Mouse (Mus musculus): Measurements from ENCODE around the gene Gm49450. TPM values are rescaled to one million over a fixed set of nuclear protein-coding genes. Genes with fewer than 3 reads are reported as not detected.

Gene Gm49450
- total RNA-seq (2023) = not detected

DNA sequence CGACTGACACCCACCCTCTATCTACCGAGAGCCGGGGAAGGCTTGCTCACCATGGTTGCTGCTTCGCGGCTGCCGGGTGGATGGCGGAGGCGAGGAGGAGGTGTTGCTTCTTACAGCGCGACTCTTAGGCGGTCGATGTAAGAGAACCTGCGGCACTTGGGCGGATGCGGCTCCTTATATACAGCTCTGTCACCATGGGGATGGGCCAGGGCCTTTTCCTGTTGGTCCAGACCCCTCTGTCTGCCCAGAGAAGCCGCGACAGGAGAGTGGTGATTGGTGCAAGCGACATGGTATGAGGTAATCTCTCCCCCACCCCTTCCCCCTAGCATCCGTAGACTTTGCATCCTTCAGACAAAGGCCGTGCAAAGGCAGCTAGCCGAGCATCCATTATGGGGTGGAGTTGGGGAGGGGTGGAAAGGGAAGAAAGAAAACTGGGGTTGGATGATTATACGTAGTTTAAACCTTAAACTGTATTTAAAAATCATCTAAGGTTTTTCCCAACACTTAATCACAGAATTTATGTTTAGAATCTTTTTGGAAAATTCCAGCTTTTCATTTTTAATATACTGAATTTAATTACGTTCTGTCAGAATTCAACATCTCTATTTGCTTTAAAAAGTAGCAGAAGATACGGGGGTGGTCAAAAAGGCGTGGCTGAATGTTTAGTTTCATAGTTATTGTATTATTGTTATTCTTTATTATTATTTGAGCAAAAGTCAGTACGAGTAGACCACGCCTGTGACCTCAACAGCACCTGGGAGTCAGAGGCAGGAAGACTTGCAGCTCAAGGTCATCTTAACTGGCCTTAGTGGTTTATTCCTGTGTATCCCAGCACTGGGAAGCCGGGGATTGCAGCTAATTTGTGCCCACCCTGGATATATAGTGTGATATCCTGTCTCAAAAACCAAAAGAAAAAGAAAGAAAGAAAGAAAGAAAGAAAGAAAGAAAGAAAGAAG, at the start of gene Gm49450, which contains the start of gene Tuba1a:
Gene Gm49450 (minus strand): TSS at position 151 of the 956 bp plus-strand sequence.
Gene Tuba1a (minus strand): TSS at position 303 of the 956 bp plus-strand sequence.

DNA sequence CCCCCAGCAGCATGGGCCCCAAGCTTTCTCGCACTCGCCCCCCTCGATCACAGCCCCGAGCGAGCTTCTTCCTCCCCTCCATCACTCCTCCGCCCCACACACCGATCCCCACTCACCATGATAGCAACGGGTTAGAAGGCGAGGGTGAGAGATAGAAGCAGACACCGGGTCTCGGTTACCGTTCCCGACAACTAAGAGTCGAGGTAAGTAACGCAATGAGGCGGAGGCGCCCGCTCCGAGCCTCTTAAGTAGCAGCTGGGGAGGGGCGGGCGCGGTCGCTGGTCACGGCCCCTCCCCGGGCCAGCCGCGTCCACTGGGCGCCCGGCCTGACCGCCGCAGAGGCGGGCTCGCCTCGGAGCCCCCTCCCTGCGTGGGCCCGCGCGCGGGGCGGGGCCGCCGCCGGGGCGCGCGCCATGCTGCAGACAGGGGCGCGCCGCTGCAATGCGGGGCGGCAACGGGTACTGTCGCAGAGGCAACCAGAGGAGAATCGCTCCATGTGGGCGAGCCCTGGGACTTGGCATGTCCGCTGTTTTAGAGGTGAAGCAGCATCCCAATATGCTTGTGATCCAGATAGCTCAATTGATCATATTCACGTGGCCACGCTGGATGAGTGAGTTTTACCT, 19.0 kb downstream of the Gm49450 start, which contains the start of gene Tuba1b:
Gene Tuba1b (minus strand): TSS at position 349 of the 623 bp plus-strand sequence.

DNA sequence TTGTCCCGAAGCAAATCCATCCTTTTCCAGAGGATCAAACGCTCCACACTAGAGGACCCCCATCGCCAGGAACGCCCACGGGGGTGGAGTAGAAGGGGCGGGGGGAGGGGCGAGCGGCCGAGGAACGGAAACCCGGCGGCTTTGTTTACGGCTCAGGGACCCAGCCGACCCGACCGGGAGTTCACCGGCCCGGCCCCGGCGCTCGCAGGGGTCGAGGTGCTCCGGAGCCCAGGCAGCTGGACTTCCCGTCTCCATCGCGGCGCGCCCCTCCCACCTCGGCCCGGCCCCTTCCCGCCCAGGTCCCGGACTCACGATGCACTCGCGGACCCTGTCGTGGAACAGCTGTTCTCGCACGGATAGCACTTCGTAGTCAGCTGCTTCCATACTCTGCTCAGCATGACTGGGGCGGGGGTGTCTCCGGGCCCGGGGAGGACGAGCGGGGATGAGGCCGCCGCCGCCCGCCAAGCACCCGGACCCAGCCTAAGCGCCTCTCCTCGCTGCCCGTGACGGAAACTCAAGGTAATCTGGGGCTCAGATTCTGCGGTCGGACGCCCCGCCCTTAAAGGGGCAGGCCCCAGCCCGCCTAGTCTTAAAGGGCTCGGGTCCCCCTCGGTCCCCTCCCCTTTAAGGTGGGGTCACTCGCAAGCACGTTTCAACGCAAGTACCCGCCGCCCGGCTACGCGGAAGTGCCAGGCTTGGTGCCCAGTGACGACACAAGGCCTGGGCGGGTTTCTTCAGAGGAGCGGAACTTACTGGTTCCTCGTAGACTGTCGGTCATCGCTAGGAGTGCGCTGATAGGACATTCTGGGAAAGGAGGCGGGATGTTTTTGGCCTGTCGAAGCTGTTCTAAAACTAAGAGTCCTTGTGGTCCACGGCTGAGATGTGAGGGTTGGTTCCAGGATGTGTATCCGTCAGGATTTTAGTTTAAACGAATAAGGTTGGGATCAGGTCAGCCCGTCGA, 35.5 kb downstream of the Gm49450 start, which contains the start of gene Lmbr1l:
Gene Lmbr1l (minus strand): TSS at position 694 of the 961 bp plus-strand sequence.

DNA sequence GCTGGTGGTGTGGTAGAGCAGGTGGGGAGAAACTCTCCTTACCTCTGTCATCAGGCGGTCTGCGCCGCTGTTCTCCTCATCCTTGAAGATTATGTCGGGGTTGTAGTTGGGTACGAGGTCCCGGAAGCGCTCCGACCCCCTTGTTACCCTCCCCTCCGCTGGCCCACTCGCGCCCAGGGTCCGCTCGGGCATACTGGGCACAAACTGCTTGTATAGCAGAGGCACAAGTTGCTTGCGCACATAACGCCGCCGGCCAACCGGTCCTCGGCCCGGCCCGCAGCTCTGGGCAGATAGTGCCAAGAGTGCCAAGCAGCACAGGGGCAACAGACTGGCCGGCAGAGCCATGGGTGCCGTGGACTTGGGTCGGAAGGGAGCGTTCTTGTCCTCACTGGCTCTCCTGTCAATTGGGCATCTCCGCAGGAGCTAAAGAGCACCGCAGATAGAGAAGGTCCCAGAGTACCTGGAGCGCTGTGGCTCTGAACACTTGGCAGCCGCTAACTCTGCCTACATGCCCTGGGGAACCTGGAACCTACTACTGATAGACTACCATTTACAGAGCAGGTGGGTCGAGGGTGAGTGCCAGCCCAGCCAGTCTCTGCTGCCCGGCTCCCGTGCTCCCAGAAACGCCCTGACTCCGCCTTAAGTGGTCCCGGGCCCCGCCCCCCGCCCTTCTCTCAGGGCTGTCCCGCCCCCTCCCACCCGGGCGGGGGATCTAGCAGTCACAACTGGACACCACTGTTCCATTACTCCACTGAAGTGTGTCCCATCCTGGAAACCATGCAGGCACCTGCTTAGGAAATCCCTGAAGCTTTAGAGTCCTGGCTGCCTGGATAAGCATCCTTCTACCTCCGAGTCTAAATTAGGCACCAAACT, 55.2 kb downstream of the Gm49450 start, which contains the start of gene Dhh:
Gene Dhh (minus strand): TSS at position 613 of the 873 bp plus-strand sequence.

DNA sequence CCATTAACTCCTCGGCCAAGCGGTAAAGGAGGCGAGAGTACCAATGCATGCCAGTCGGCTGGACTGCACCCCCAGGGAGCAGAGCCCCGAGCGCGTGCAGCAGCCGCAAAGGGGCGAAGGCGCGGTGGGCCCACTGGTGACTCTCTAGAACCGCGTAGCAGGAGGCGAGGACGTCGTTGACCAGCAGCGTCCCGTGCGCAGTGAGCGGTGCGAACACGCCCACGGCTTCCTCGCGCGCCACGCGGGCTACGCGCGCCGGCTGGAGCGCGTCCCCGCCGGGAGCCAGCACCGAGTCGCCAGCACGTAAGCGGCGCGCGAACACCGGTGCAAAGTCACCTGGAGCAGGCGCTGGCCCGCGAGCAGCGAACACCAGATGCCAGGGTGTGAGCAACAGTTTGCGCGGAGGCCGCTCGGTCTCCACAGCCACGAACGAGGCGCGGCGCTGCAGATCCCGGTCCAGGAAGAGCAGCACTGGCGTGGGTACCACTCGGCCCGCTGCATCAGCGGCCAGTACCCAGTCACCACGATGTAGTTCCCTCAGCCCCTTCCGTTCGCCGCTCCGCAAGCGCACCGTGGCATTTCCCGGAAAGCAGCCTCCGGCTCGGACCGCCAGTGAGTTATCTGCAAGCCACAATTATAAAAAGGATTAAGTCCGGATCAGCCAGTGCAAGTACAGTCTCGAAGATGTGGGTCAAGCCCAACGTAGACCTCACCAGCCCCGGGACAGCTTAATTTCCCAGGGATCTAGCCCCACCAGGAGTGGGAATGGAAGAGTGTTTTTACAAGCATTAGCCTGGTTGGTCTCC, 59.2 kb downstream of the Gm49450 start, which contains the start of gene Rhebl1:
Gene Rhebl1 (minus strand): TSS at position 601 of the 806 bp plus-strand sequence.

Other genes with a start within 250 kb of the Gm49450 start
- not detected for gene Ccdc65, start 245.3 kb downstream of the Gm49450 start, total RNA-seq (2023)
- gene Fkbp11, start 225.4 kb downstream of the Gm49450 start, total RNA-seq (2023) = 1 to 10 TPM; 2.9 to 5.6 TPM
- gene Arf3, start 190.3 kb downstream of the Gm49450 start, total RNA-seq (2023) = 10 to 100 TPM; 74.4 to 80.4 TPM
- under 1 TPM in 1 of 2 experiments, not detected in 1; 0.31 TPM for gene Wnt10b, start 175.4 kb downstream of the Gm49450 start, total RNA-seq (2023)
- gene Wnt1, start 163.7 kb downstream of the Gm49450 start, total RNA-seq (2023) = not detected
- gene Ddn, start 144.1 kb downstream of the Gm49450 start, total RNA-seq (2023) = not detected
- 100 to 1,000 TPM; 114 to 118 TPM for gene Prkag1, start 122.0 kb downstream of the Gm49450 start, total RNA-seq (2023)
- gene Kmt2d, start 82.3 kb downstream of the Gm49450 start, total RNA-seq (2023) = 100 to 1,000 TPM; 126 to 127 TPM
- gene Rhebl1, start 59.0 kb downstream of the Gm49450 start, total RNA-seq (2023) = 1 to 10 TPM; 2.6 to 4.1 TPM
- not detected for gene Dhh, start 55.0 kb downstream of the Gm49450 start, total RNA-seq (2023)
- 10 to 100 TPM; 89.1 to 93.1 TPM for gene Lmbr1l, start 35.3 kb downstream of the Gm49450 start, total RNA-seq (2023)
- 100 to 1,000 TPM; 328 to 352 TPM for gene Tuba1b, start 19.0 kb downstream of the Gm49450 start, total RNA-seq (2023)
- 100 to 1,000 TPM; 100 to 111 TPM for gene Tuba1a, start 152 bp upstream of the Gm49450 start, total RNA-seq (2023)
- 100 to 1,000 TPM; 267 to 280 TPM for gene Tuba1c, start 76.3 kb upstream of the Gm49450 start, total RNA-seq (2023)
- not detected for gene Prph, start 101.6 kb upstream of the Gm49450 start, total RNA-seq (2023)
- gene Troap, start 121.0 kb upstream of the Gm49450 start, total RNA-seq (2023) = 10 to 100 TPM; 30.9 to 35.2 TPM
- gene C1ql4, start 134.3 kb upstream of the Gm49450 start, total RNA-seq (2023) = not detected
- gene Dnajc22, start 139.6 kb upstream of the Gm49450 start, total RNA-seq (2023) = 1 to 10 TPM; 1.6 to 2.3 TPM
- under 1 TPM in 1 of 2 experiments, not detected in 1; 0.18 TPM for gene Spats2, start 172.4 kb upstream of the Gm49450 start, total RNA-seq (2023)